Mouse (Mus musculus) liver, embryonic 11.5 days (tissue): ENCODE results near the gene Snrpc. TPM values are rescaled to one million over a fixed set of nuclear protein-coding genes. Genes with fewer than 3 reads are reported as not detected.

Experiments used
- ATAC-seq: fragments of 200-750 bp; cut with Nextera tagmentation; replicated peaks from 2 replicates; pipeline ENCODE4 v1.8.0; 2017; ENCODE audit warnings: moderate number of reproducible peaks, mild to moderate bottlenecking, moderate TSS enrichment, moderate library complexity; ENCODE audit not compliant: low FRiP score
- DNase-seq: peaks from one replicate; pipeline ENCODE4 v3.0.0-alpha.2; 2017; ENCODE audit warnings: low spot score
- H3K27ac ChIP-seq: fragments of 300-500 bp; sonication (generic); 2 replicates; pipeline ENCODE4 v1.5.1; 2014; ENCODE audit warnings: mild to moderate bottlenecking, low read depth, low read length, control low read depth
- H3K27me3 ChIP-seq: fragments of 300-500 bp; sonication (generic); replicated peaks from 2 replicates; pipeline ENCODE4 v1.6.1; 2014; ENCODE audit warnings: low read length, mixed read lengths; ENCODE audit not compliant: control insufficient read depth, insufficient read depth
- H3K36me3 ChIP-seq: fragments of 300-500 bp; sonication (generic); 2 replicates; pipeline ENCODE4 v1.6.1; 2014; ENCODE audit warnings: mild to moderate bottlenecking, low read length, moderate library complexity, mixed read lengths; ENCODE audit not compliant: control insufficient read depth, insufficient read depth
- H3K4me1 ChIP-seq: fragments of 300-500 bp; sonication (generic); replicated peaks from 2 replicates; pipeline ENCODE4 v1.6.1; 2014; ENCODE audit warnings: low read length, mixed read lengths; ENCODE audit not compliant: control insufficient read depth, insufficient read depth
- H3K4me2 ChIP-seq: fragments of 300-500 bp; sonication (generic); 2 replicates; pipeline ENCODE4 v1.6.1; 2014; ENCODE audit warnings: mild to moderate bottlenecking, control low read depth, moderate library complexity
- H3K4me3 ChIP-seq: fragments of 300-500 bp; sonication (generic); 2 replicates; pipeline ENCODE4 v1.5.1; 2014; ENCODE audit warnings: low read depth, low read length, control low read depth
- H3K9ac ChIP-seq: fragments of 300-500 bp; sonication (generic); 2 replicates; pipeline ENCODE4 v1.6.1; 2014; ENCODE audit warnings: low read depth, low read length, control low read depth
- H3K9me3 ChIP-seq: fragments of 300-500 bp; sonication (generic); 2 replicates; pipeline ENCODE4 v1.6.1; 2016; ENCODE audit warnings: low read length, inconsistent platforms, mixed read lengths; ENCODE audit not compliant: control insufficient read depth
- WGBS: fragments of 180-500 bp; shearing (Covaris S2); extraction: QIAGEN DNeasy Blood & Tissue Kit; methylation state at CpG from one replicate; pipeline ENCODE4 v1.1.7; 2014; 5-methylcytosine and 5-hydroxymethylcytosine counted together
- polyA plus RNA-seq: library from polyadenylated mRNA; unstranded; fragments of >200 nt; fragmentation: Nextera tagmentation; extraction: Ambion mirVana; gene quantifications from 2 replicates; pipeline ENCODE4 v1.2.1, GENCODE M21; 2014

Gene Snrpc
- polyA plus RNA-seq, 1 experiment from 2014 or later = 305 TPM

DNA sequence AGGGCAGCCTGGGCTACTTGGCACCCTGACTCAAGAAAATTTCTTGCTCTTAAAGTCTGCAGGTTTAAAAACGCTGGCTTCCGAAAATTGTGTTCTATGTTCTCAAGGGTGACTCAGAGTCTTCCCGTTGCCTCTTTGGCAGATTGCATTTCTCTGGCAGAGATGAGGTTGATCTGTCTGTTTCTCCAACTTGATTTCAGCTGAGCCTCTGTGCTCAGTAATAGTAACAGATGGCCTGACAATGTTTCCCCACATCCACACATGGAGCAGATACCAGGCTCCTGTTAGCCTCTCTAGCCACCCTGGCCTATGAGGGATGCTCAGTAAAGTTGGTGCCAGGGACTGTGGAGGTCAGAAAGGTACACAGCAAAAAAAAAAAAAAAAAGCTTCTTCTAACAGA is 33.9 kb downstream of the Snrpc start:
- Histone ChIP-seq H3K36me3 (no peaks in the 10 kb centered on the region), H3K9me3 (no peaks in the 10 kb centered on the region), H3K4me2 (no peak overlapping the region), H3K27ac (no peak overlapping the region), H3K4me3 (no peak overlapping the region), H3K9ac (no peak overlapping the region), H3K4me1 (peaks cover 22% of the 10 kb centered on the region), H3K27me3 (no peaks in the 10 kb centered on the region)
- WGBS = 83% methylated on average over 3 of the region's 3 CpGs
- no peak for ATAC-seq
- no peak for DNase-seq

- peaks cover 22% of the 10 kb centered on the region for H3K4me1 ChIP-seq
- 68% methylated on average over 3 of the region's 3 CpGs for WGBS
- H3K27ac ChIP-seq = no peak overlapping the region
- H3K4me2 ChIP-seq = no peak overlapping the region
- no peak overlapping the region for H3K9ac ChIP-seq
- H3K9me3 ChIP-seq = no peaks in the 10 kb centered on the region
- no peaks in the 10 kb centered on the region; the same call in 1 of the 2 replicates for H3K36me3 ChIP-seq
- ATAC-seq (no peak), DNase-seq (no peak)
- H3K4me3 ChIP-seq = no peak overlapping the region
- H3K27me3 ChIP-seq = no peaks in the 10 kb centered on the region
Observed at GRCm38 (mm10) chr17:27873583-27873982, 35.6 kb downstream of the Snrpc start.

- Histone ChIP-seq H3K4me1 (peaks cover 22% of the 10 kb centered on the region), H3K9me3 (no peaks in the 10 kb centered on the region), H3K36me3 (no peaks in the 10 kb centered on the region; the same call in 1 of the 2 replicates), H3K4me3 (no peak overlapping the region), H3K9ac (no peak overlapping the region), H3K4me2 (peak overlapping the region; percentile 55), H3K27ac (no peak overlapping the region), H3K27me3 (no peaks in the 10 kb centered on the region)
- DNase-seq (no peak), ATAC-seq (peak; percentile 91)
- WGBS = 33% methylated on average over 5 of the region's 5 CpGs
Observed at GRCm38 (mm10) chr17:27874510-27874909, 36.6 kb downstream of the Snrpc start.

DNA sequence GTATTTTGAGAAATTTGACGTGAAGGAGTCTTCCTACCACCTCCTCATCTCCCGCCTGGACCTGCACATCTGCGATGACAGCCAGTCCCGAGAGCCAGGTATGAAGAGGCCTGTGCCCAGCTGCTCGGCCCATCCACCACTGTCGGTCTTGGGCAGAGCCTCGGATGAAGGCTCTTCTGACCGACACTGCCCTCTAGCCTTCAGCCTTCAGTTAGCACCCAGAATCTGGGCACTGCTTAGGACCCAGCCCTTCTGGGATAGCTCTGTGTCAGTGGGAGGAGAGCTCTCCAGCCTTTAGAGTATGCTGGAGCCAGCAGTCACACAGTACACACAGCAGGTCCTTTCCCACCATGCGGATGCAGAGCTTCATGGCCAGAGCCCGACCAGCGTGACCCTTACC is 43.6 kb downstream of the Snrpc start:
- Histone ChIP-seq H3K4me1 (no peaks in the 10 kb centered on the region), H3K36me3 (peaks cover 34% of the 10 kb centered on the region)
- 72% methylated on average over 11 of the region's 11 CpGs for WGBS

DNA sequence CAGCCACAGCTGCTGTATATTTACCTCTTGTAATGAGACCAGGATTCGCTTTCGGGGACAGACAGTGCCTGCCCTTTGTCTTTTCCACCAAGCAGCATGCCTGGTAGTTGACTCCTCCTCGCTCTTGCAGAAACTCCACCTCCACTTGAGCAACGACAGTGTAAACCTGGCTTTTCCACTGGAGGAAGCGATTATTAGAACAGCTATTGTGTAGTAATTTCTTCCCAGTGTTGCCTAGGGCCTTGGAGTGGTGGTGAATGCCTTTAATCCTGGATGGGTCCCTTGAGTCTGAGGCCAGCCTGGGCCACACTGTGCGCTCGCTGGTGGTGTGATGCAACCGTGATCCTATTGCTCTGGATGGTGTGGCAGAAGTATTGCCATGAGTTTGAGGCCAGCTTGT is 45.2 kb downstream of the Snrpc start:
- H3K27me3 ChIP-seq = no peaks in the 10 kb centered on the region
- H3K9me3 ChIP-seq = no peaks in the 10 kb centered on the region
- H3K36me3 ChIP-seq = peaks cover 43% of the 10 kb centered on the region
- 92% methylated on average over 8 of the region's 8 CpGs for WGBS
- no peak overlapping the region for H3K4me2 ChIP-seq
- H3K4me1 ChIP-seq = no peaks in the 10 kb centered on the region
- ATAC-seq (no peak), DNase-seq (no peak)
- no peak overlapping the region for H3K9ac ChIP-seq
- no peak overlapping the region for H3K4me3 ChIP-seq
- H3K27ac ChIP-seq = no peak overlapping the region

More for the DNA sequence above, 43.6 kb downstream of the Snrpc start:
- Histone ChIP-seq H3K27ac (no peak overlapping the region), H3K9ac (no peak overlapping the region), H3K4me3 (no peak overlapping the region), H3K4me2 (no peak overlapping the region), H3K9me3 (no peaks in the 10 kb centered on the region), H3K27me3 (no peaks in the 10 kb centered on the region)
- DNase-seq (no peak), ATAC-seq (0 out of 2 replicates have a peak, but pooled peaks have one; percentile 29)

DNA sequence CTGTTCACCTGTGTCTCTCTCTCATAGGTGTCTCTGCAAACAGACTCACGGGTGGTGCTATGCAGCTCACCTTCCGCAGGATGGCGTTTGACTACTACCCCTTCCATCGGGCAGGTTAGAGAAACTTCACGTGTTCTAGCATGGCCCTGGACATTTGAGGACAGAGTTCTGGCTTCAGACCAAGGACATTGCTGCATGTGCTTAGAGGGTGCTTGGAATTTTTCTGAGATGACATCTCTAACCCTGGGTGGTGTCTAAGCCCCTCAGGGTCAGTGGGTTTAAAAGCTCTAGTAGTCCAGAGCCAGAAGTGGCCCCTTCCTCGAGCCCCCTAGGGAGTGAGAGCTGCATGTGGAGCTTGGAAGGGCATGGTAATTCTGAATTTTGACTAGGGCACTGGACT is 46.0 kb downstream of the Snrpc start:
- H3K4me2 ChIP-seq = no peak overlapping the region
- ATAC-seq = no peak

DNA sequence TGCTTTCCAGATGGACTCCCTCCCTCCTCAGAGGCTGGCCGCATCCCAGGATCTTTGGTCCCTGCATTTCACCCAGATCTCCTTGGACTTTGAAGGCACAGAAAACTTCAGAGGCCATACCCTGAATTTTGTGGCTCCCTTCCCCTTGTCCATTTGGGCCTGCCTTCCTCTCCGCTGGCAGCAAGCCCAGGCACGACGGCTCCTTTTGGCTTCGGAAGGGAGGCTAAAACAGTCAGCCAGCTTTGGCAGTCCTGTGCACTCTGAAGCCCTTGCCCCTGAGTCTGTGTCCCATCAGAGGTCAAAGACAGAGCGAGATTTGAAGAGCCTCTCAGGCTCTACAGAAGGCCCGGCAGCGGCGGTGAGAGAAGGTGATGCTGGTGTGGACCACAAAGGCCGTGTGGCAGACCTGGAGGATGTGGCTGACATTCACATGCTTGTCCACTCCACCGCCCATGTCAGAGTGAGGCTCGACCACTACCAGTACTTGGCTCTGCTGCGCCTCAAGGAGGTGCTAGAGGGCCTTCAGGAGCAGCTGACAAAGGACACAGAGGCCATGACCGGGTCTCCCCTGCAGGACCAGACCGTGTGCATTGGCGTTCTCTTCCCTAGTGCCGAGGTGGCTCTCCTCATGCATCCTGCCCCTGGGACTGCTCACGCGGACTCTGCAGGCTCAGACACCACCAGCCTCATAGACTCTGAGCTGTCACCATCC is 48.7 kb downstream of the Snrpc start:
- no peak overlapping the region for H3K4me3 ChIP-seq
- H3K4me2 ChIP-seq = no peak overlapping the region
- no peak for DNase-seq
- no peaks in the 10 kb centered on the region for H3K4me1 ChIP-seq
- H3K36me3 ChIP-seq = peaks cover 38% of the 10 kb centered on the region
- no peaks in the 10 kb centered on the region for H3K9me3 ChIP-seq
- no peak overlapping the region for H3K9ac ChIP-seq
- ATAC-seq = no peak
- H3K27me3 ChIP-seq = no peaks in the 10 kb centered on the region
- H3K27ac ChIP-seq = no peak overlapping the region
- WGBS = 85% methylated on average over 19 of the region's 19 CpGs

More for the DNA sequence above, 46.0 kb downstream of the Snrpc start:
- Histone ChIP-seq H3K4me1 (no peaks in the 10 kb centered on the region), H3K9me3 (no peaks in the 10 kb centered on the region), H3K9ac (no peak overlapping the region), H3K4me3 (no peak overlapping the region), H3K36me3 (peaks cover 47% of the 10 kb centered on the region), H3K27me3 (no peaks in the 10 kb centered on the region), H3K27ac (no peak overlapping the region)
- DNase-seq = no peak
- 88% methylated on average over 6 of the region's 6 CpGs for WGBS

Other genes with a start within 250 kb of the Snrpc start
- 19.6 and 26.1 TPM in 2 replicates for gene Nudt3, start 214.7 kb upstream of the Snrpc start, polyA plus RNA-seq
- gene RPS10-NUDT3, start 202.9 kb upstream of the Snrpc start, polyA plus RNA-seq = not detected in 2 replicates
- 1,138 and 1,235 TPM in 2 replicates for gene Rps10, start 201.5 kb upstream of the Snrpc start, polyA plus RNA-seq
- gene Pacsin1, start 182.6 kb upstream of the Snrpc start, polyA plus RNA-seq = 0.71 and 0.75 TPM in 2 replicates
- gene Spdef, start 109.2 kb upstream of the Snrpc start, polyA plus RNA-seq = 0.32 TPM in 1 of 2 replicates, not detected in the other
- 19.2 and 22.7 TPM in 2 replicates for gene D17Wsu92e, start 17.5 kb upstream of the Snrpc start, polyA plus RNA-seq
- gene Uhrf1bp1, start 18.3 kb downstream of the Snrpc start, polyA plus RNA-seq = 9.2 and 9.4 TPM in 2 replicates
- 8.3 and 8.9 TPM in 2 replicates for gene Anks1, start 71.2 kb downstream of the Snrpc start, polyA plus RNA-seq
- gene Taf11, start 71.7 kb downstream of the Snrpc start, polyA plus RNA-seq = 61.0 and 70.0 TPM in 2 replicates
- 0.61 and 0.97 TPM in 2 replicates for gene Tcp11, start 242.5 kb downstream of the Snrpc start, polyA plus RNA-seq